Comparison of ENCODE assay signal across 10 mouse cellular contexts in genomic region chr11:85837291-85837647, GRCm38 (mm10). TPM values are rescaled to one million over a fixed set of nuclear protein-coding genes. Genes with fewer than 3 reads are reported as not detected.
DNase-seq lines count a peak whose midpoint lies in the region; ATAC-seq and TF ChIP-seq lines count a peak whose summit lies in the region.
"Had no signal": no experiment of that assay in that cellular context is flagged by ENCODE, and none has a peak within 500 bp of the region (broad histone marks: within the 10 kb centered on the region; RNA-seq: fewer than 3 reads in every experiment).

No protein-coding gene starts in this region.

- H3K4me3 ChIP-seq in heart, embryonic 16.5 days (ENCODE audit: low read length) = peak overlapping the region; percentile 59
- peak overlapping the region; percentile 20 for H3K4me3 ChIP-seq in ES-Bruce4 (ENCODE audit: low read depth, low read length)
- peak overlapping the region; percentile 54 for H3K4me3 ChIP-seq in embryonic facial prominence, embryonic 12.5 days
- peak overlapping the region; percentile 63 for H3K4me3 ChIP-seq in limb, embryonic 15.5 days

- no peak for TF ChIP-seq POLR2A in ES-Bruce4 (IDR thresholded peaks at IDR 0.05; ENCODE audit: insufficient read depth, low read length)

- H3K27me3 ChIP-seq in heart, embryonic 16.5 days (ENCODE audit: control insufficient read depth, insufficient read depth, low read length) = peaks cover 68% of the 10 kb centered on the region
- peaks cover 76% of the 10 kb centered on the region for H3K27me3 ChIP-seq in ES-Bruce4 (ENCODE audit: control insufficient read depth, insufficient read depth, low read length, poor library complexity, severe bottlenecking)
- H3K27me3 ChIP-seq in embryonic facial prominence, embryonic 12.5 days = peaks cover 39% of the 10 kb centered on the region
- peaks cover 80% of the 10 kb centered on the region for H3K27me3 ChIP-seq in limb, embryonic 15.5 days
- H3K27me3 ChIP-seq: Patski had no signal

- H3K4me2 ChIP-seq in heart, embryonic 16.5 days (ENCODE audit: low read depth, low read length) = peak overlapping the region; percentile 62
- peak overlapping the region; percentile 72 for H3K4me2 ChIP-seq in embryonic facial prominence, embryonic 12.5 days (replicated peaks)
- H3K4me2 ChIP-seq in limb, embryonic 15.5 days = peak overlapping the region; percentile 50

- H3K9me3 ChIP-seq in heart, embryonic 16.5 days (replicated peaks; ENCODE audit: control insufficient read depth, low read length) = no peaks in the 10 kb centered on the region
- H3K9me3 ChIP-seq in ES-Bruce4 (replicated peaks; ENCODE audit: control insufficient read depth, insufficient read depth, low read length, poor library complexity, severe bottlenecking) = no peaks in the 10 kb centered on the region
- no peaks in the 10 kb centered on the region for H3K9me3 ChIP-seq in embryonic facial prominence, embryonic 12.5 days
- H3K9me3 ChIP-seq in limb, embryonic 15.5 days = no peaks in the 10 kb centered on the region

- no peak for ATAC-seq in heart, embryonic 16.5 days (replicated peaks; ENCODE audit: extremely low read depth, insufficient read depth, low FRiP score)
- ATAC-seq in embryonic facial prominence, embryonic 12.5 days (ENCODE audit: insufficient number of reproducible peaks, insufficient read depth, low FRiP score, low TSS enrichment) = no peak
- ATAC-seq in limb, embryonic 15.5 days (ENCODE audit: insufficient number of reproducible peaks, low FRiP score, low TSS enrichment, low read depth) = no peak
- ATAC-seq: Patski had no signal

- DNase-seq in heart, postnatal 10 days = no peak
- DNase-seq in cerebellum, postnatal 4 days (ENCODE audit: low spot score in 2 of 2) = no peak
- DNase-seq in thymus, postnatal 10 days (ENCODE audit: low spot score in 2 of 2) = no peak

- no peak overlapping the region for H3K27ac ChIP-seq in heart, embryonic 16.5 days (ENCODE audit: low read length)
- no peak overlapping the region for H3K27ac ChIP-seq in ES-Bruce4 (ENCODE audit: insufficient read depth, low read length)
- peak overlapping the region; percentile 98 for H3K27ac ChIP-seq in embryonic facial prominence, embryonic 12.5 days
- peak overlapping the region; percentile 29; the same call in 1 of the 2 replicates for H3K27ac ChIP-seq in limb, embryonic 15.5 days

- no peaks in the 10 kb centered on the region for H3K36me3 ChIP-seq in heart, embryonic 16.5 days (ENCODE audit: control insufficient read depth, insufficient read depth)
- H3K36me3 ChIP-seq in ES-Bruce4 (ENCODE audit: control insufficient read depth, insufficient read depth, low read length, poor library complexity, severe bottlenecking) = no peaks in the 10 kb centered on the region
- peaks cover 25% of the 10 kb centered on the region for H3K36me3 ChIP-seq in embryonic facial prominence, embryonic 12.5 days
- no peaks in the 10 kb centered on the region for H3K36me3 ChIP-seq in limb, embryonic 15.5 days

- WGBS in heart, embryonic 16.5 days = 9% methylated on average over 18 of the region's 18 CpGs
- under 1% methylated on average over 18 of the region's 18 CpGs for WGBS in embryonic facial prominence, embryonic 12.5 days
- 5% methylated on average over 18 of the region's 18 CpGs for WGBS in limb, embryonic 15.5 days

- peak overlapping the region; percentile 64 for H3K9ac ChIP-seq in heart, embryonic 16.5 days (ENCODE audit: low read length)
- no peak overlapping the region for H3K9ac ChIP-seq in ES-Bruce4 (ENCODE audit: low read depth, poor library complexity, severe bottlenecking)
- peak overlapping the region; percentile 99 for H3K9ac ChIP-seq in embryonic facial prominence, embryonic 12.5 days
- peak overlapping the region; percentile 11; the same call in 1 of the 2 replicates for H3K9ac ChIP-seq in limb, embryonic 15.5 days

- TF ChIP-seq CTCF in ES-Bruce4 (IDR thresholded peaks at IDR 0.05; ENCODE audit: low read depth, low read length) = no peak

- peaks cover 20% of the 10 kb centered on the region for H3K4me1 ChIP-seq in heart, embryonic 16.5 days (ENCODE audit: control insufficient read depth, insufficient read depth, low read length)
- no peaks in the 10 kb centered on the region for H3K4me1 ChIP-seq in ES-Bruce4 (ENCODE audit: control insufficient read depth, insufficient read depth, low read length)
- peaks cover 16% of the 10 kb centered on the region; the same call in 1 of the 2 replicates for H3K4me1 ChIP-seq in embryonic facial prominence, embryonic 12.5 days
- H3K4me1 ChIP-seq in limb, embryonic 15.5 days = peaks cover 55% of the 10 kb centered on the region

- no peak for TF ChIP-seq EP300 in ES-Bruce4 (IDR thresholded peaks at IDR 0.05; ENCODE audit: insufficient read depth, low read depth, low read length)

- intact Hi-C loops in heart, postnatal 10 days (cut with DNase I) = no loop called here

RNA-seq across cellular contexts. Expression of gene Tbx2, which starts 4.9 kb away (rescaled TPM):
- 1.4 and 3.3 TPM in 2 replicates for polyA plus RNA-seq in heart, embryonic 16.5 days (2015; fragmentation: Nextera tagmentation; extraction: Ambion mirVana)
- 10 to 100 TPM; 17.3 to 18.4 TPM for total RNA-seq in heart, postnatal 10 days (2021)
- 0.16 and 0.24 TPM in 2 replicates for polyA plus RNA-seq in ES-Bruce4 (2011; ENCODE audit: insufficient read depth, insufficient read length, low read depth, missing spikeins)
- polyA plus RNA-seq in embryonic facial prominence, embryonic 12.5 days (2016; fragmentation: Nextera tagmentation; extraction: Ambion mirVana) = 20.5 and 21.6 TPM in 2 replicates
- polyA plus RNA-seq in limb, embryonic 15.5 days (2015; fragmentation: Nextera tagmentation; extraction: Ambion mirVana) = 3.4 and 4.1 TPM in 2 replicates

RNA-seq across cellular contexts. Expression of gene Gm11444, which starts 12.9 kb away (rescaled TPM):
- not detected in 2 replicates for polyA plus RNA-seq in heart, embryonic 16.5 days (2015; fragmentation: Nextera tagmentation; extraction: Ambion mirVana)
- not detected for total RNA-seq in heart, postnatal 10 days (2021)
- not detected in 2 replicates for polyA plus RNA-seq in ES-Bruce4 (2011; ENCODE audit: insufficient read depth, insufficient read length, low read depth, missing spikeins)
- polyA plus RNA-seq in embryonic facial prominence, embryonic 12.5 days (2016; fragmentation: Nextera tagmentation; extraction: Ambion mirVana) = 0.43 TPM in 1 of 2 replicates, not detected in the other
- not detected in 2 replicates for polyA plus RNA-seq in limb, embryonic 15.5 days (2015; fragmentation: Nextera tagmentation; extraction: Ambion mirVana)
- total RNA-seq: left cerebral cortex, adult 18-20 months had no signal
- polyA plus RNA-seq: Patski; urinary bladder, adult 2 months had no signal

RNA-seq across cellular contexts. Expression of gene Tbx4, which starts 49.0 kb away (rescaled TPM):
- 0.72 and 5.0 TPM in 2 replicates for polyA plus RNA-seq in heart, embryonic 16.5 days (2015; fragmentation: Nextera tagmentation; extraction: Ambion mirVana)
- under 1 TPM in 1 of 2 experiments, not detected in 1; 0.32 TPM for total RNA-seq in heart, postnatal 10 days (2021)
- polyA plus RNA-seq in ES-Bruce4 (2011; ENCODE audit: insufficient read depth, insufficient read length, low read depth, missing spikeins) = 0.62 and 0.69 TPM in 2 replicates
- 2.2 and 2.4 TPM in 2 replicates for polyA plus RNA-seq in embryonic facial prominence, embryonic 12.5 days (2016; fragmentation: Nextera tagmentation; extraction: Ambion mirVana)
- polyA plus RNA-seq in limb, embryonic 15.5 days (2015; fragmentation: Nextera tagmentation; extraction: Ambion mirVana) = 14.9 and 21.9 TPM in 2 replicates
- polyA plus RNA-seq: Patski had no signal

Comparison
In these comparisons a context has a peak if more than half of its experiments do, and no peak if none do; other contexts are left out.
1. H3K27ac ChIP-seq: peak in embryonic facial prominence, embryonic 12.5 days (single experiment) and limb, embryonic 15.5 days (single experiment); none in heart, embryonic 16.5 days (single experiment) and ES-Bruce4 (single experiment).
2. Peak in every context shown above with its lines, with median percentiles within 50 percentile points of each other: H3K4me2 ChIP-seq and H3K4me3 ChIP-seq.